Mouse (Mus musculus) frontal cortex, postnatal 14 days (tissue): ENCODE measurements at regions not wholly inside any gene's neighbourhood (a gene's known extent, or its start where the extent isn't known, plus 50 kb on each side); places are given as distances from the start of the nearest gene placed in this dataset.

Experiments
- DNase-seq, 2 experiments: peaks; one replicate each; pipeline ENCODE4 v3.0.0; 2022; ENCODE audit warnings: low spot score in 2 of 2

- no peak for DNase-seq
Observed at GRCm38 (mm10) chr6:16064691-16065090, 344.2 kb downstream of the Mdfic start.

GRCm38 (mm10) chr6:16065121-16065520, 344.7 kb downstream of the Mdfic start:
- no peak for DNase-seq

GRCm38 (mm10) chr6:16076266-16076665, 355.8 kb downstream of the Mdfic start:
- no peak for DNase-seq

- DNase-seq, result no peak
Observed at GRCm38 (mm10) chr6:16077195-16077810, 356.8 kb downstream of the Mdfic start.

GRCm38 (mm10) chr6:16077917-16078316, 357.5 kb downstream of the Mdfic start:
- DNase-seq, result no peak

- DNase-seq, result no peak
Observed at GRCm38 (mm10) chr6:16086952-16087537, 366.6 kb downstream of the Mdfic start.

- DNase-seq, result no peak
Observed at GRCm38 (mm10) chr6:16098761-16099160, 378.3 kb downstream of the Mdfic start.

GRCm38 (mm10) chr6:16141009-16141408, 420.5 kb downstream of the Mdfic start:
- no peak for DNase-seq

- no peak for DNase-seq
Observed at GRCm38 (mm10) chr6:16144538-16144937, 424.1 kb downstream of the Mdfic start.

- no peak for DNase-seq
Observed at GRCm38 (mm10) chr6:16150535-16150934, 430.1 kb downstream of the Mdfic start.

GRCm38 (mm10) chr6:16151478-16151877, 431.0 kb downstream of the Mdfic start:
- no peak for DNase-seq

- DNase-seq, result no peak
Observed at GRCm38 (mm10) chr6:16152691-16153090, 432.2 kb downstream of the Mdfic start.

- DNase-seq, result no peak
Observed at GRCm38 (mm10) chr6:16165012-16165411, 444.6 kb downstream of the Mdfic start.

- no peak for DNase-seq
Observed at GRCm38 (mm10) chr6:16171871-16172270, 451.4 kb downstream of the Mdfic start.

GRCm38 (mm10) chr6:16177313-16177712, 456.9 kb downstream of the Mdfic start:
- DNase-seq, result no peak

GRCm38 (mm10) chr6:16187983-16188550, 467.6 kb downstream of the Mdfic start:
- peak in 1 of 2 experiments; percentile 6 for DNase-seq

- DNase-seq, result no peak
Observed at GRCm38 (mm10) chr6:16212975-16213374, 492.5 kb downstream of the Mdfic start.

GRCm38 (mm10) chr6:16213635-16214034, 493.2 kb downstream of the Mdfic start:
- no peak for DNase-seq

- DNase-seq, result peak in 1 of 2 experiments; percentile 26
Observed at GRCm38 (mm10) chr6:16221002-16221627, 500.7 kb downstream of the Mdfic start.
